Mouse (Mus musculus) left cerebral cortex, postnatal 25 days (tissue): ENCODE measurements around the gene Evx2. TPM values are rescaled to one million over a fixed set of nuclear protein-coding genes. Genes with fewer than 3 reads are reported as not detected.

Source experiments
- DNase-seq, 2 experiments: peaks; one replicate each; pipeline ENCODE4 v3.0.0; 2022; ENCODE audit warnings: low spot score in 2 of 2, mixed read lengths in 1 of 2
- intact Hi-C: fragments of 180-260 bp; cut with DNase I; formaldehyde crosslinking; loops from one replicate; pipeline ENCODE4 v1.15.1; 2025
- total RNA-seq, 2 experiments: library from RNA; stranded (reverse); gene quantifications; 2 replicates each; pipeline ENCODE4 v1.2.3; 2021

Gene Evx2
- total RNA-seq, 2 experiments from 2014 or later, result not detected

DNA sequence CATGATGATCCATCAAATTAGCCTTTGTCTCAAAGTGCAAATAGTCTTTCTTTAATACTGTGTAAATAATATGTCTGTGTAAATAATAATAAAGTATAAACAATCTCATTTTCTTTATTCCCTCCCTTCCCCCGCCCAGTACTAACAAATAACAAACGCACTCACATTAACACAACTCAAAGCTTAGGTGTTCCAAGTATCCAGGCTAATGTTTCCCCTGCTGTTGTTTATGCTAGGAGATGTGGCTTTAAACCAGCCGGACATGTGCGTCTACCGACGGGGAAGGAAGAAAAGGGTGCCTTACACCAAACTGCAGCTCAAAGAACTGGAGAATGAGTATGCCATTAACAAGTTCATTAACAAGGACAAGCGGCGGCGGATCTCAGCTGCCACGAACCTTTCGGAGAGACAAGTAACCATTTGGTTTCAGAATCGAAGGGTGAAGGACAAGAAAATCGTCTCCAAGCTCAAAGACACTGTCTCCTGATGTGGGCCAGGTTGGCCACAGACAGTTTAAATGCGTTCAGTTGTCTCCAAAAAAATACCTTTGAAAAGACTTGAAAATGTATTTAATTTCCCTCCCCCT, 10.4 kb upstream of the Evx2 start:
- intact Hi-C loops, result loop anchor here (5.0 to 10.0 kb wide), 3 partner anchors 895 to 1392 kb away; partner anchors contain the start of gene Chn1
- DNase-seq, result no peak

DNA sequence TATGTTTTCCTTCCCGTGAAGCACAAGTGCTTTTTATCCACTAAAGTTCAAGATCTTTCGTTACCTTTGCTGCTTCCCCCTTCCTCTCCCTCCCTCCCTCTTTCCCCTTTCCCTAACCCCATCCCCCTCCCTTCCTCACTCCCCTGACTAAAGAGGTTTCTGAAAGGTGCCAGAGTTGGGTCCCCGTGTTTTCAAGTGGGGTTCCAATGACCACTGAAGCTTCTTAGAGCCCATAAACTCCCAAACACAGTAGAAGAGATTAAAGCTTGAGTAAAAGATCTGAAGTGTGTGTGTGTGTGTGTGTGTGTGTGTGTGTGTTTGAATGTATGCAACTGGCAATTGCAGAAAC, 9.8 kb upstream of the Evx2 start:
- DNase-seq, result no peak
- intact Hi-C loops, result loop anchor here (10.0 kb wide), 1 partner anchor 894 kb away; the partner anchor contains the start of gene Chn1

DNA sequence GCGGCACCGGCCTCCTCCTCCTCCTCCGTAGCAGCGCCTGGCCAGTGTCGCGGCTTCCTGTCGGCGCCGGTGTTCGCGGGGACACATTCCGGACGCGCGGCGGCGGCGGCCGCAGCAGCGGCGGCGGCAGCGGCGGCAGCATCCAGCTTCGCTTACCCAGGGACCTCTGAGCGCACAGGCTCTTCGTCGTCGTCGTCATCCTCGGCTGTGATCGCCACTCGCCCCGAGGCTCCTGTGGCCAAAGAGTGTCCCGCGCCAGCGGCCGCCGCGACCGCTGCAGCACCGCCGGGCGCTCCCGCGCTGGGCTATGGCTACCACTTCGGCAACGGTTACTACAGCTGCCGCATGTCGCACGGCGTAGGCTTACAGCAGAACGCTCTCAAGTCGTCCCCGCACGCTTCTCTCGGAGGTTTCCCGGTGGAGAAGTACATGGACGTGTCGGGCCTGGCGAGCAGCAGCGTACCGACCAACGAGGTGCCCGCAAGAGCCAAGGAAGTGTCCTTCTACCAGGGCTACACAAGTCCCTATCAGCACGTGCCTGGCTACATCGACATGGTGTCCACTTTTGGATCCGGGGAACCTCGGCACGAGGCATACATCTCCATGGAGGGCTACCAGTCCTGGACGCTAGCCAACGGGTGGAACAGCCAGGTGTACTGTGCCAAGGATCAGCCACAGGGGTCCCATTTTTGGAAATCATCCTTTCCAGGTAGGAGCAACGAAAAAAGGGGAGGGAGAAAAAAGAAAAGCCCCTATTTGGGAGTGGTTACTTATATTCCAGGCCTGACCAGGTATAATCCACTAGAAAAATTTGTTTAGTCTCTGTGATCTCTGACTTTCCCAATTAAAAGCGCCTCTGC, 9.2 kb upstream of the Evx2 start:
- intact Hi-C loops, result loop anchor here (10.0 kb wide), 1 partner anchor 894 kb away; the partner anchor contains the start of gene Chn1
- no peak for DNase-seq

DNA sequence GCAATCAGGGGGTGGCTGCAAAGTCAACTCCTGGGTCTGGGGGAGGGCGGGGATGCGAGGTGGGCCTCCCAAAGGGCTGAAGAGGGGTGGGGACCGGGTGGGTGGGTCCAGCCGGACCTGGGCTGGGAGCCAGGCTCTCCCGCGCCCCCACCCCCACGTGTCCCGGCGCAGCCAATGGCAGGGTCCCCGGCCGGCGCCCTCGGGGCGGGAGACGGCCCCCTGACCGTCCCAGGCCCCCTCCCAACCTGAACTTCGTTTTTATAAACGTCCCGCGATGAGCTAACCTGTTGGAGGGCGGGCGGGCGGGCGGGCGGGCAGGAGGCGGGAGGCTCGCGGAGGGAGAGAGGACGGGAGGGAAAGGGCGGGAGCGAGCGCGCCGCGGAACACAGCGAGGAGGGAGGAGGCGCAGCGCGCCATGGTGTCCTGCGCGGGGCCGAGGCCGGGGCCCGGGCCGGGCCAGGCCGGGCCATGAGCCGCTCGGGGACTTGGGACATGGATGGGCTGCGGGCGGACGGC, 8.5 kb upstream of the Evx2 start, which contains the start of gene Hoxd13:
Gene Hoxd13, plus strand, starts transcription at position 469 of the 516 bp plus-strand sequence.
- intact Hi-C loops, result loop anchor here (10.0 kb wide), 1 partner anchor 893 kb away; the partner anchor contains the start of gene Chn1
- DNase-seq, result no peak

DNA sequence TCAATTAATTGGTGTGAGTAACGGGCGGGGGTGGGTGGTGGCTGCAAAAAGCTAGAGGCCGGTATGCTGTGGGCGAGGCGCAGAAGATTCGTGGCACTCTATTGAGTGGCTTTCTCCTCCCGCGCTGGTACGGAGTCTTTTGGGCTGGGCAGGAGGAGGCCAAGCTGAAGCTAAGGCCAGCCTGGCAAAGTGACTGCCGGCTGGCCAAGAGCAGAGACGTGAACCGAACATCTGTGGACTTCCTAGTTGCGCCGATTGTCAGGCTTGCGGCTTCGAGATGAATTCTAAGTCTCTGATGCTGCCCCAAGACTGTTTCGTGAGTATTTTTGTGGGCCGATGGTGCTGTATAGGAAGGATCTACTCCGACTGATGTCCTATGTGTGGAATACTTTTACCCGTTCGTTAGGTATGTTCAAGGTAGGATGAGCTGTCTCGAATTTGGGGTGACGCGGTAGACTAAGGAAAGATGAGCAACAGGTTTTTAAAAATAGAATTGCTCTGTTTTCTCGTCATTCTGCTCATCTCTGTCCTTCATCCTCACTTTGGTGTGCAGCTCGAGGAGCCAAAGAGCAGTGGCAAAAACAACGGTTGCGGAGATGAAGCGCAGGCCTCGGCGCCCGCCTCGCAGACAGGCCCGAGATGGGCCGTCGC, 8.0 kb upstream of the Evx2 start:
- intact Hi-C loops, result loop anchor here (10.0 kb wide), 1 partner anchor 893 kb away; the partner anchor contains the start of gene Chn1
- DNase-seq, result no peak

DNA sequence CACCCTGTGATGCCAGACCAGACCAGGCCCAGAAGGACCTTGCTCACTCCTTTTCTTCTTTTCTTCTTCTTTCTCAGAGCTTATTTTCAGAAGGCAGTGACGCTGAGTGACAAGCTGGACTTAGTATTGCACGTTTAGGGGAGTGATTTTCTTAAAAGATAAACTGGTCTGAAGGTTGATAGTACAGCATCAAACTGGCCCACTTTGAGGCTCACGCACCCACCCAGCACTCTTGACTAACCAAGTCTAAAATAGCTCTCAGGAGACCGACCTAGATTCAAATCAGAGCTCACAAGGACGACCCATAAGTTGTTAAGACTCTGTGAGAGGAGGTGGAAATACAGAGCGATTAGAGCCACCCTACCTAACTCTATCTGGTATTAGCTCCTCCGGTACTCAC, 7.1 kb upstream of the Evx2 start:
- intact Hi-C loops, result loop anchor here (10.0 kb wide), 1 partner anchor 892 kb away; the partner anchor contains the start of gene Chn1
- DNase-seq, result no peak

DNA sequence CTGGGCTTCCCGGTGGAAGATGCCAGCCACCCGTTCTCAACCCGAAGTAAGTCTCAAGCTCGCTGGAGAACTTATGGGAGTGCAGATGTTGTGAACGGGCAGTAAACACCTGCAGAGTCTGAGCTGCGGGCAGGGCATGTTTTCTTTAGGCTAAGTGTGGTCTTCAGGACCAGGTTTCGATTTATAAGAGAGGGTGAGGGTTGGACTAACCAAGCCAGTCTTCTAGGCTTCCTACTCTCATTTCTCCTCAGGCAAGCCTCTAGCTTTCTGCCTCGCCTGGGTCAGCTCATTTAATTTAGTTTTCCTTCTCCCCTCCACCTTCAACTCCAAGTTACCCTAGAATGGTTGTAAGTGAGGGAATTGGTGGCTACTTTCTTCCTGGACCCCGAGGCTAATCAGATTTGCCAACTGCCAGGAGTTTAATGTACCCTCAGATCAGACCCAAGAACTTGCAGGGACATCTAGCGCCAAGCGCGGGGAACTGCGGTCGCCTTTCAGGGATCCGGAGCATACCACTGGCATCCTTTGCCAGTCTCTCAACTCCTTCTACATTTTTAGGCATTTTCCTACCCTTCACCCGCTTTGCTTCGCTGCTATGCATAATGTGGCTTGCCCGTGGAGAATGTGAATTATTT, 4.1 kb upstream of the Evx2 start:
- DNase-seq, result peak; percentile 50 to 79
- intact Hi-C loops, result loop anchor here (1.0 to 10.0 kb wide), 5 partner anchors 363 to 889 kb away; partner anchors contain the start of gene Chn1

DNA sequence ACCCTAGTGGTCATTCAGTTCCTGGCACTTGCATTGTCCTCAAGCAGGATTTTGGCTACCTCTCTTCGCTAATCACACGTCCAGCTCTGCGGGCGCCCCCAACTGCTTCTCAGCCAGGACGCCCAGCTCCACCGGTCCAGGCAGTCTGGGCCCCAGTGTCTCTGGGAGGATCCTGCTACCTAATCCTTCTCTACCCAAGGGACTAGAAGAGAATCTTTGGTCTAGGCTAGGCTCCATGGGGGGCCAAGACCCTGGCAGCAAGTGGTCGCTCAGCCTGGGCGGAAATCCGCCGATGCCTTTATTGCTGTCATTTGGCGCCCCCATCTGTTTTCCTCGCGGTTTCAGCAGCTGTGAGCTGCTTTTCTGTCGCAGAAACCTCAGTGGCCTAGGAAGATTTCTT, 2.3 kb upstream of the Evx2 start:
- intact Hi-C loops, result loop anchor here (2.0 to 10.0 kb wide), 5 partner anchors 361 to 887 kb away; partner anchors contain the start of gene Chn1
- DNase-seq, result peak in 1 of 2 experiments; percentile 53

DNA sequence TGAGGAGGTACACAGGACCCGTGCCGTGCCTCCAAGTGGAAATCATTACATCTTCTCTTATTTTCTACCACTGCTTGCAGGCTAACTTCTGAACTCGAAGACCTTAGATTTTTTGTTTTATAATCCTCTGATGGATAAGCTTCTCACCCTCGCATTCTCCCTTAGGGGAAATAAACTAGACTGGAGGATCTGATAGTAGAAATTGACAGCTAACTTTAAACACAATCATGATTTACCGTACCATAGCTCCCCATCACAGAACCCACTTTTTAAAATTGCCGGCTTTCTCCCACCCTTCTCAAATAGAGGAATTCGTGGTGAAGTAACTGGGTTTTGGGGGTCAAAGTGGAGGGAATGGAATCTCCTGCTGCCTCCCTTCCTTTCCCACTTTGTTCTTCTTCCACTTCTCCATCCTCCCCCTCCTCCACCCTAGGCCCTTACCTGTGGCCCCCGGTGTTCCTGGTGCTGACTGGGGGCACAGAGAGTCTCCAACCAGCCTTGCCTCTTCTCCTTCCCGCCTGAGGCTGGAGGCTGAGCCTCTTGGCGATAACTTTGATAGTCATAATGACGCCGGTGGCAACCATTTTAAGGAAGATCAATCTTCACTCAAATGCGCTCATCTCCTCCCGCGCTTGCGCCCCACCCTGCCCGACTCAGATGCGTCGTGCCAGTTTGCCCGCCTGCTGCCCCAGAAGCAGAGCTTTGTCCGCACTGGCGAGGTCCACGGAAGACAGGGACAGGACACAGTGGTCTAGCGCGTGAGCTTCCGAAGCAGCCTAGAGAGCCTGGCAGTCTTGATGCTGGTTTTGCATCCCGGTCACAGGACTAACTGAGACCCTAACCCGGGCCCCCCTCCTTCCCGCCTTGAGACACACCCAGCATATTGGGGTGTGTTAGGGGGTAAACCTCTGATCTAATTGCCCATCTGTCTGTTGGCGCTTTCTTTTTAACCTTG, 1.3 kb upstream of the Evx2 start:
- intact Hi-C loops, result loop anchor here (2.0 to 10.0 kb wide), 3 partner anchors 594 to 886 kb away; partner anchors contain the start of gene Chn1

DNA sequence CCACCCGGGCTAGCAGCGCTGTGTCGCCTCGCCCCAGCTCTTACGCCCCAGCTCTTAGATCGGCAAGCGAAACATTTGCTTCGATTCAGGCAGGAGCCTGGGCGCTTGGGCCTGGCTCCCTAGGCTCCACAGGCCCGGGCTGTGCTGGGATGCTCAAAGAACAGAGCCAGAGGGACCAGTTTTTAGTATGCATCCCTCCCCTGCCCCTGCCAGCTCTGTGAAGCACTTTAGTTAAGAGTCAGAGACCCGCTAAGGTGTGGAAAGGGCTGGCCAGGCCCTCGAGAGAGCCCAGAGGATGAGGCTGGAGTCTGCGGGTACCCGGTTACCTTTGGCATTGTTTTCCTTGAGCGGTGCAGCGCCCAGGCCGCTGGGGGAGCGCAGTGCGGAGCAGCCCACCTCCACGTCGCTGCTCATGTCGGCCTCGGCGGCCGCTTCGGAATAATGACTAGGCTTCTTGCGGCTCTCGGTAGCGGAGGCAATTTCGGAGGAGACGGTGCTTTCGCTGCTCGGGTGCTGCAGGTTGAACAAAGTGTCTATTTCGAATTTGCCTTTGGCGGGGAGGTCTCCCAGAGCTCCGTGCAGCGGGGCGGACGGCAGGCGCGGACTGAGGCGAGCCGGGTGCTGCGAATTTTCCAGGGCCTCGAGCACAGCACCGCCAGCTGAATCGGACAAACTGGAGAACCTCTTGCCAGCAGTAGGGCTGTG, 538 bp downstream of the Evx2 start:
- intact Hi-C loops, result loop anchor here (5.0 kb wide), 1 partner anchor 43 kb away; the partner anchor contains the start of gene Hoxd8
- DNase-seq, result no peak

More for the DNA sequence above, 1.3 kb upstream of the Evx2 start:
- DNase-seq, result no peak

DNA sequence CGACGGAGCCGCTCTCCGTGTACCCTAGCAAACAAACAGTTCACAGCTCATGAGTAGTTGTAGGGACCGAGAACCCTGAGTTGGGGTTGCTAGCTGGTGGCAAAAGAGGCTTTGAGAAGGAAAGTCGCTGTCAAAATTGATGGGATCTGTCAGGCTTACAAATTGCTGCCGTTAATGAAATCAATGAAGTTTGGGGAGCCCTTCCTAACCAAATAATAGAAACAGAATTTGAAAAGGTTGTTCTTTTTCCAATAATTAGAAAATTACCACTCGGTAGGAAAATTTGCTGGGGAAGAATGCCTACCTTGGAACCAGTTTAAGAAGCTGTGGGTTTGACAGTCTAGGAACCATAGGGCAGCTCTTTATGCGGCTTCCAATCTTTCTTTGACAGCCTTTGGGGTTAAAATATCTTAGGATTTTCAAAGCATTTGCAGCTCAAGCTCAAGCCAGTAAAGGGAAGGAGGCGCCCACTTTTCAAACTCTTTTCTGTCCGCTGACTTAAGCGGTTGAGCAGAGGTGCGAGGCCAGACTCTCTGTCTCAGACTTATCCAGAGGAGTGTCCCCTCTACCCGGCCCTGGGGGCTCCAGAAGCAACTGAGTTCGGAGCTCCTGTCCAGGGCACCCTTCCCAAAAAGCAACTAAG, 1.2 kb downstream of the Evx2 start:
- no peak for DNase-seq
- intact Hi-C loops, result loop anchor here (5.0 kb wide), 1 partner anchor 44 kb away; the partner anchor contains the start of gene Hoxd8

DNA sequence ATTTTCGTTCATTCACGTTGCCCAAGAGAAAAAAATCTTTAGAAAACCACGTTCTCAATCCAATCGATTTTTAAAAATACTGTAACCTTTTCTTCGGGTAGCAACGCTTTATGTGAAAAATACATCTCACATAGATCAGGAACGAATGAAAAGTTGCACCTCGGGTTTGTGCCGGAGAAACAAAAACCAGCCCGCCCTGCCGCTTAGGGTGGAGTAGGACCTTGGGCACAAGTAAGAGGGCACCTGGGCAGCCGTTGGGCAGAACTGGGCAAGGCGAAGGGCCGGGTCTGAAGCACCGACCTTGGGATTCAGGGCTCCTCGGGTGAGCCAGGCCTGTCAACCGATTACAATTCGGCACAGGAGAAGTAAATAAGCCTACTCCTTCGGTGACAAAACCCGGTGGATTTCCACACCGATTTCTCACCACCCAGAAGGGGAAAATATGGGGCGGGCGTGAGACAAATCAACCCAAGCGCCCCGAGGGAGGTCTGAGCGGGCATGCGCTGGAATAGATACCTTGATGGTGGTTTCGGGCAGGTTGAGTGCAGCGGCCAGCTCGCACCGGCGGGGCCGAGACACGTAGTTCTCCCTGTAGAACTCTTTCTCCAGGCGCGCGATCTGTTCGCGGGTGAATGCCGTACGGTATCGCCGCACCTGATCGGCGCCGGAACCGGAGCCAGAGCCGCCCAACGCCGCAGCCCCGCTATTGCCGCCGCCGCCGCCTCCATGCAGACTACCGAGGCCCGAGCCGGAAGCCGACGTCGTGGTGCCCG, 1.9 kb downstream of the Evx2 start:
- intact Hi-C loops, result loop anchor here (5.0 kb wide), 1 partner anchor 45 kb away; the partner anchor contains the start of gene Hoxd8
- no peak for DNase-seq

DNA sequence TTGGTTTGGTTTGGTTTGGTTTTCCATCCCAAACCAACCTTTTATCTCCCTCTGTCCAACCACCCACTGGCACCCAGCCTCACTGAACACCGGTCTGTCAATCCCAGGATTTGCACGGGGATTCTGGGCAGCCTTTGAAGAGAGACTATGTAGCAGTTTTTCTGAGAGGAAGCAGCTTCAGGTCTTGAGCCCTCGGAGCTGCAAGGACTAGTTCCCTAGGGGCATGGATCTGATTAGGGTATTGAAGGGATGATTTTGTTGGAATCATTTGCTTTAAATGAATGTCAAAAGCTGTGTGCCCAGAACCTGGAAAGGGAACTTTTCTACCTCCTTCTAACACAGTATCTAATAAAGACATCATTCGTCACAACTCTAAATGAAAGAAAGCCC, 2.7 kb downstream of the Evx2 start:
- intact Hi-C loops, result loop anchor here (5.0 kb wide), 1 partner anchor 46 kb away; the partner anchor contains the start of gene Hoxd8

DNA sequence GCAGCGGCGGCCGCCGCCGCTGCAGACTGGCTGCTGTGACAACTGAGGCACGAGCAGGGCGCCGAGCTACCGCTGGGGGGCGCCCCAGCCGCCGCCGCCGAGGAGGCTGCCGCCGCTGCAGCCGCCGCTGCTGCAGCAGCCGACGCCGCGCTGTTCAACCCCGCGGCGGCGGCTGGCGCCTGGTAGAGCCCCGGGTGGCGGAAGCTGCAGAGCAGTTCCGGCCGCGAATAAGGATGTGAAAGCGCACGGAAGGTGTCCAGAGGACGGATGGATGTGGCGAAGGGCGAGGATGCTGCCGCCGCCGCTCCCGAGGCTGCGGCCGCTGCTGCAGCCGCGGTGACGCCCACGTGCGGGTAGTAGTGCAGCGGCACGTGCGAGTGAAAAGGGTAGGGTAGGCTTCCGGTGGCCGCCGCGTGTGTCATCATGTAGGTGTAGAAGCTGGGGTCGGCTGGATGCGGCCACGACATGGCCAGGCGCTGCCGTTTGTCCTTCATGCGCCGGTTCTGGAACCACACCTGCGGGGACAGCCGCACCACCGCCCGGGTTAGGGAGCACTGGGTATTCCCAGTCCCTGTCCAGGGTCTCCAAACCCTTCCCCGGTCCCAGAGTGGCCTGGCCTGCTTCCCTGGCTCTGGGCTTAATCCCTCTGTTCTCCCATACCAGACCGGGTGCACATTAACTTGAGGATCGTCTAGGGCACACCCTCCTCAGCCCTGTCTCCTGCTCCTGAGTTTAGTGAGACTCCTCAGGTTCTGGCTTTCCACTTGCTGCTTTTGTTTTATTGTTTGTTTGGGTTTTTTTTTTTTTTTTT, 3.3 kb downstream of the Evx2 start:
- no peak for DNase-seq

More for the DNA sequence above, 2.7 kb downstream of the Evx2 start:
- no peak for DNase-seq

DNA sequence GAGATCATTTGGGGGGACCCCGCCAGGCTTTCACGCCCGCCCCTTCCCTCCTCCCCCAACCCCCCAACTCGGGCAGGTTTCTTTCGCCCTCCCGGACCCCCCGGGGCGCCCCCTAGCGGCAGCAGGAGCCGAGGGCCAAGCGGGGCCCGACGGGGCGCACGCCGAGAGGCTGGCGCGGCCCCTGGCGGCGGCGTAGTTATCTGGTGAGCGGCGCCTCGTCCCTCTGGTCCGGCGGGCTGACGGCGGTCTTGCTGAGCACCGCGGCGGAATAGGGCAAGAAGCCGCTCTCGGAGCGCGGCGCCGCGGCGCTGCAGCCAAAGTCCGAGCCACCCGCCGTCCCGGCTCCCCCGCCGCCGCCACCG, 4.0 kb downstream of the Evx2 start:
- no peak for DNase-seq
- intact Hi-C loops, result loop anchor here (2.0 to 5.0 kb wide), 2 partner anchors 47 to 355 kb away; partner anchors contain the start of gene Hoxd8

More for the DNA sequence above, 3.3 kb downstream of the Evx2 start:
- intact Hi-C loops, result loop anchor here (2.0 to 5.0 kb wide), 2 partner anchors 46 to 355 kb away; partner anchors contain the start of gene Hoxd8
